Mouse (Mus musculus) hindbrain, embryonic 11.5 days (tissue): ENCODE results near the gene Vmn1r66. TPM values are rescaled to one million over a fixed set of nuclear protein-coding genes. Genes with fewer than 3 reads are reported as not detected.
"Not testable (repeated sequence)": the region's sequence is repeated elsewhere in the genome, so short reads cannot be mapped to it uniquely, and the experiment has no call there.

Experiments
- ATAC-seq: fragments of 200-750 bp; cut with Nextera tagmentation; 2 replicates; pipeline ENCODE4 v1.8.0; 2017; ENCODE audit warnings: mild to moderate bottlenecking, moderate TSS enrichment, moderate library complexity; ENCODE audit not compliant: low FRiP score
- DNase-seq: peaks from one replicate; pipeline ENCODE4 v3.0.0-alpha.2; 2015; ENCODE audit warnings: low spot score
- H3K27ac ChIP-seq: fragments of 300-500 bp; sonication (generic); 2 replicates; pipeline ENCODE4 v1.5.1; 2014; ENCODE audit warnings: mild to moderate bottlenecking, low read depth, low read length
- H3K27me3 ChIP-seq: fragments of 300-500 bp; sonication (generic); 2 replicates; pipeline ENCODE4 v1.6.1; 2014; ENCODE audit warnings: mild to moderate bottlenecking, low read length, moderate library complexity, mixed read lengths; ENCODE audit not compliant: control insufficient read depth, insufficient read depth
- H3K36me3 ChIP-seq: fragments of 300-500 bp; sonication (generic); 2 replicates; pipeline ENCODE4 v1.6.1; 2014; ENCODE audit warnings: mild to moderate bottlenecking, low read length, moderate library complexity, mixed read lengths; ENCODE audit not compliant: control insufficient read depth, insufficient read depth
- H3K4me1 ChIP-seq: fragments of 300-500 bp; sonication (generic); replicated peaks from 2 replicates; pipeline ENCODE4 v1.6.1; 2014; ENCODE audit warnings: low read length, mixed read lengths; ENCODE audit not compliant: control insufficient read depth, insufficient read depth
- H3K4me2 ChIP-seq: fragments of 300-500 bp; sonication (generic); replicated peaks from 2 replicates; pipeline ENCODE4 v1.6.1; 2014; ENCODE audit warnings: mild to moderate bottlenecking, low read depth, low read length
- H3K4me3 ChIP-seq: fragments of 300-500 bp; sonication (generic); 2 replicates; pipeline ENCODE4 v1.5.1; 2014; ENCODE audit warnings: low read depth, low read length
- H3K9ac ChIP-seq: fragments of 300-500 bp; sonication (generic); 2 replicates; pipeline ENCODE4 v1.6.1; 2014; ENCODE audit warnings: low read depth, low read length
- H3K9me3 ChIP-seq: fragments of 300-500 bp; sonication (generic); 2 replicates; pipeline ENCODE4 v1.6.1; 2016; ENCODE audit warnings: low read length; ENCODE audit not compliant: control insufficient read depth
- WGBS: fragments of 180-500 bp; shearing (Covaris S2); extraction: QIAGEN DNeasy Blood & Tissue Kit; methylation state at CpG from one replicate; pipeline ENCODE4 v1.1.7; 2014; 5-methylcytosine and 5-hydroxymethylcytosine counted together
- polyA plus RNA-seq: library from polyadenylated mRNA; unstranded; fragments of >200 nt; fragmentation: Nextera tagmentation; extraction: Ambion mirVana; gene quantifications from 2 replicates; pipeline ENCODE4 v1.2.1, GENCODE M21; 2014

The Vmn1r66 gene
- not detected in 2 replicates for polyA plus RNA-seq

DNA sequence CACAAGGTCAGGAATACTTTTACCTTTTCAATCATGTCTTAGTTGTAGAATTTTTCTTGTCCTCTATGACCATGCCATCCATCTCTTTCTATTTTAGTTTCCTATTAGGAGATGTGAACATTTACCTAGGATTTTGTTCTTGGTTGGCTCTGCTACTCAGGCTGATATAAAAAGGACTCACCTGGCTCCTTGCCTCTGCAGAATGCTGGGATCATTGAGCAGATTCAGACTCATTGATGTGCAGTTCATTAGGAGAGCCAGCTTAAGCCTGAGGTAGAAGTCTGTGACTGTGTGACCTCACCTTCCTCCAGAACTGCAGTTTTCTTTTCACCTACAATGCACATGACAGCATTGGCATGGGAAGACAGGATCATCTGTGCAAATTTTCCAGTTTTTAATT lies at the start of gene Vmn1r66:
Gene Vmn1r66, minus strand, starts transcription at position 101 of the 400 bp plus-strand sequence.
- H3K4me2 ChIP-seq, result no peak within 1 kb of the TSS
- DNase-seq, result no peak
- no peak within 1 kb of the TSS for H3K27ac ChIP-seq
- no peaks in the 10 kb centered on the region for H3K27me3 ChIP-seq
- H3K36me3 ChIP-seq, result no peaks in the 10 kb centered on the region
- H3K4me3 ChIP-seq, result no peak within 1 kb of the TSS
- H3K9ac ChIP-seq, result no peak within 1 kb of the TSS
- H3K9me3 ChIP-seq, result 0 out of 2 replicates have a peak, but pooled peaks cover 1% of the 10 kb centered on the region
- no peak for ATAC-seq
- H3K4me1 ChIP-seq, result no peaks in the 10 kb centered on the region

DNA sequence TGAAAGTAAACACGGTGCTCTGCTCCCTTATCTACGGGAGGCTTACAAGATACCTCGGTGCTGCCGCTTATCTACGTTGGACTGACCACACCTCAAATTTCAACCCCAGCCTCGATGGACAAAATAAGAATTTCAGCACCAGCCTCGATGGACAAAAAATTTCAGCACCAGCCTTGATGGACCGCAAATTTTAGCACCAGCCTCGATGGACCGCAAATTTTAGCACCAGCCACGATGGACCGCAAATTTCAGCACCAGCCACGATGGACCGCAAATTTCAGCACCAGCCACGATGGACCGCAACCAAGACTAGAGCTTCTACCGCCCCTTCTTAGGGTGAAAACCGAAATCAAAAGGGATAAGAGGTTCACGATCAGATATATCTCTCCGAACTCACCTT lies 47.7 kb upstream of the Vmn1r66 start:
- WGBS, result 78% methylated on average over 16 of the region's 20 CpGs
- H3K9me3 ChIP-seq, H3K9ac ChIP-seq, H3K4me2 ChIP-seq, H3K4me1 ChIP-seq, DNase-seq, H3K36me3 ChIP-seq, H3K4me3 ChIP-seq, ATAC-seq, H3K27ac ChIP-seq, H3K27me3 ChIP-seq: not testable (repeated sequence)

DNA sequence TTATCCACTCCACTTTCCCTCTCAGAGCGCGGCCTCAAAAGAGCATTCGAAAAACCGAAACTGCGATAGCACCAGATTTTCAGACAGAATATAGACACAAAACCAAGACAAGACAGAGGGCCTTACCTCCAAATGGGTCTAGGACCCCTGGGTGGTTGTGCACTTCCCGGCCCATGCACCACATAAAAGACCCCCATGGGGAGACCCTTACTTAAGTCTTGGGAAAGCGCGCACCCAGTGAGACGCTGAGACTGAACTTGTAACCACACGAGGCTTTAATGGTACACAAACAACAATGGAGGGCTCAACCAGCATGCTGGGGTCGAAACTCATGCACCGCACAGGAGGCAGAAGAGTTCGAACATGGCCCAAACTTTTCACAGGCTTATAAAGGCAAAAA lies 25.7 kb downstream of the Vmn1r66 start:
- no peak overlapping the region for H3K4me2 ChIP-seq
- DNase-seq (no peak), ATAC-seq (no peak)
- H3K9me3 ChIP-seq, result peaks cover 5% of the 10 kb centered on the region
- H3K27ac ChIP-seq, result no peak overlapping the region
- H3K4me1 ChIP-seq, result no peaks in the 10 kb centered on the region
- no peak overlapping the region for H3K9ac ChIP-seq
- no peaks in the 10 kb centered on the region for H3K36me3 ChIP-seq
- H3K27me3 ChIP-seq, result no peaks in the 10 kb centered on the region
- H3K4me3 ChIP-seq, result no peak overlapping the region
- WGBS, result 92% methylated on average over 13 of the region's 13 CpGs

DNA sequence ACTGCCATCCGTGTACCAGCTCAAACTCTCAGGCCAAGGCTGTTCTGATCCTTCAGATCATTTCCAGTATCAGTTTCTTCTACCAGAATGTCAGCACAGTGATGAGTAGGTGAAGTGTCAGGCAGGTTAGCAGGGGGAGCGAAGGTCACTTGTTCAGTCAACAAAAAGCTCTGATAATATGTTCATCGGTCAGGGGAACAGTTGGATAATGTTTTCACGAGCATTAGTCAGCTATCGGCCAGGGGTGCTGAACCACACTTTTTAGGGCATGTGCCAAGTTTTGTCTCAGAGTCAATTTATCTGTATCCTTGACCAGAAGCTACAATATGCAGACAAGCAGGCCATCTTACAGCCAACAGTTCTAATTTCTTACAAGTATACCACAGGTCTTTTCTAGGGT lies 28.7 kb downstream of the Vmn1r66 start:
- no peak overlapping the region for H3K4me3 ChIP-seq
- ATAC-seq (no peak), DNase-seq (no peak)
- no peak overlapping the region for H3K27ac ChIP-seq
- H3K9me3 ChIP-seq, result peaks cover 5% of the 10 kb centered on the region
- H3K4me1 ChIP-seq, result no peaks in the 10 kb centered on the region
- H3K4me2 ChIP-seq, result no peak overlapping the region
- H3K9ac ChIP-seq, result no peak overlapping the region
- 85% methylated on average over 5 of the region's 5 CpGs for WGBS
- no peaks in the 10 kb centered on the region for H3K27me3 ChIP-seq
- no peaks in the 10 kb centered on the region for H3K36me3 ChIP-seq

Other genes with a start within 250 kb of the Vmn1r66 start
- gene Vmn2r50, start 224.7 kb downstream of the Vmn1r66 start, polyA plus RNA-seq, result not detected in 2 replicates
- not detected in 2 replicates for gene Vmn2r51, start 172.3 kb downstream of the Vmn1r66 start, polyA plus RNA-seq
- gene Vmn2r52, start 101.4 kb downstream of the Vmn1r66 start, polyA plus RNA-seq, result not detected in 2 replicates
- gene Vmn1r67, start 165.3 kb upstream of the Vmn1r66 start, polyA plus RNA-seq, result not detected in 2 replicates
- gene Zik1, start 217.4 kb upstream of the Vmn1r66 start, polyA plus RNA-seq, result 40.0 and 46.8 TPM in 2 replicates